Mouse (Mus musculus) intestine, postnatal 0 days (tissue): Measurements from ENCODE around the gene Podxl. TPM values are rescaled to one million over a fixed set of nuclear protein-coding genes. Genes with fewer than 3 reads are reported as not detected.
A peak's percentile ranks its signal among the peaks of the same experiment; 100 is the strongest.

Source experiments
- ATAC-seq: fragments of 200-750 bp; cut with Nextera tagmentation; 2 replicates; pipeline ENCODE4 v1.8.0; 2017; ENCODE audit warnings: mild to moderate bottlenecking, moderate TSS enrichment, moderate library complexity
- H3K27ac ChIP-seq: fragments of 300-500 bp; sonication (generic); 2 replicates; pipeline ENCODE4 v1.5.1; 2014; ENCODE audit warnings: mild to moderate bottlenecking, low read depth, low read length, moderate library complexity
- H3K27me3 ChIP-seq: fragments of 300-500 bp; sonication (generic); replicated peaks from 2 replicates; pipeline ENCODE4 v1.6.1; 2014; ENCODE audit warnings: low read length, mixed read lengths; ENCODE audit not compliant: control insufficient read depth, insufficient read depth
- H3K36me3 ChIP-seq: fragments of 300-500 bp; sonication (generic); 2 replicates; pipeline ENCODE4 v1.6.1; 2014; ENCODE audit warnings: mild to moderate bottlenecking, moderate library complexity; ENCODE audit not compliant: control insufficient read depth, insufficient read depth
- H3K4me1 ChIP-seq: fragments of 300-500 bp; sonication (generic); replicated peaks from 2 replicates; pipeline ENCODE4 v1.6.1; 2014; ENCODE audit warnings: antibody characterized with exemption, low read length, mixed read lengths; ENCODE audit not compliant: control insufficient read depth, insufficient read depth
- H3K4me2 ChIP-seq: fragments of 300-500 bp; sonication (generic); replicated peaks from 2 replicates; pipeline ENCODE4 v1.6.1; 2014; ENCODE audit warnings: low read depth, mild to moderate bottlenecking, moderate library complexity
- H3K4me3 ChIP-seq: fragments of 300-500 bp; sonication (generic); 2 replicates; pipeline ENCODE4 v1.5.1; 2014; ENCODE audit warnings: low read depth, low read length
- H3K9ac ChIP-seq: fragments of 300-500 bp; sonication (generic); 2 replicates; pipeline ENCODE4 v1.6.1; 2014; ENCODE audit warnings: mild to moderate bottlenecking, low read depth, low read length
- H3K9me3 ChIP-seq: fragments of 300-500 bp; sonication (generic); 2 replicates; pipeline ENCODE4 v1.6.1; 2016; ENCODE audit warnings: mixed run types; ENCODE audit not compliant: control insufficient read depth
- CTCF ChIP-seq: sonication (generic); IDR thresholded peaks from 2 replicates; pipeline ENCODE4 v1.5.1; 2016; ENCODE audit warnings: low read depth, mild to moderate bottlenecking, control low read depth, antibody characterized with exemption, moderate library complexity
- WGBS: fragments of 180-500 bp; shearing (Covaris S2); extraction: QIAGEN DNeasy Blood & Tissue Kit; methylation state at CpG from one replicate; pipeline ENCODE4 v1.1.7; 2014; 5-methylcytosine and 5-hydroxymethylcytosine counted together
- polyA plus RNA-seq: library from polyadenylated mRNA; unstranded; fragments of >200 nt; fragmentation: Nextera tagmentation; extraction: Ambion mirVana; gene quantifications from 2 replicates; pipeline ENCODE4 v1.2.1, GENCODE M21; 2015

Gene Podxl
- polyA plus RNA-seq, 1 experiment from 2014 or later = 29.0 TPM

GRCm38 (mm10) chr6:31591676-31592075 lies 27.9 kb upstream of the Podxl start:
- no peak overlapping the region for H3K4me3 ChIP-seq
- peaks cover 9% of the 10 kb centered on the region for H3K4me1 ChIP-seq
- H3K4me2 ChIP-seq = no peak overlapping the region
- no peaks in the 10 kb centered on the region for H3K9me3 ChIP-seq
- WGBS = 72% methylated on average over 3 of the region's 3 CpGs
- no peak for TF ChIP-seq CTCF
- H3K27me3 ChIP-seq = no peaks in the 10 kb centered on the region
- no peak overlapping the region for H3K9ac ChIP-seq
- no peak overlapping the region for H3K27ac ChIP-seq
- ATAC-seq = no peak
- H3K36me3 ChIP-seq = no peaks in the 10 kb centered on the region

GRCm38 (mm10) chr6:31590754-31591153 lies 27.0 kb upstream of the Podxl start:
- Histone ChIP-seq H3K9me3 (no peaks in the 10 kb centered on the region), H3K4me2 (no peak overlapping the region), H3K9ac (no peak overlapping the region), H3K27me3 (no peaks in the 10 kb centered on the region), H3K27ac (no peak overlapping the region; the same call in 1 of the 2 replicates), H3K4me3 (no peak overlapping the region), H3K4me1 (peaks cover 9% of the 10 kb centered on the region), H3K36me3 (no peaks in the 10 kb centered on the region)
- peak; percentile 41; the same call in 1 of the 2 replicates for ATAC-seq
- WGBS = 31% methylated on average over 2 of the region's 2 CpGs
- no peak for TF ChIP-seq CTCF

- H3K4me1 ChIP-seq = peaks cover 9% of the 10 kb centered on the region
- no peak overlapping the region for H3K4me2 ChIP-seq
- H3K9me3 ChIP-seq = no peaks in the 10 kb centered on the region
- no peak overlapping the region for H3K4me3 ChIP-seq
- ATAC-seq = no peak
- no peak overlapping the region for H3K27ac ChIP-seq
- WGBS = 69% methylated on average over 3 of the region's 3 CpGs
- TF ChIP-seq CTCF = no peak
- H3K27me3 ChIP-seq = no peaks in the 10 kb centered on the region
- no peak overlapping the region for H3K9ac ChIP-seq
- no peaks in the 10 kb centered on the region for H3K36me3 ChIP-seq
These were observed 25.5 kb upstream of the Podxl start for GRCm38 (mm10) chr6:31589268-31589667.

- Histone ChIP-seq H3K27me3 (no peaks in the 10 kb centered on the region), H3K4me2 (no peak overlapping the region), H3K36me3 (no peaks in the 10 kb centered on the region), H3K9me3 (no peaks in the 10 kb centered on the region), H3K4me3 (no peak overlapping the region), H3K27ac (no peak overlapping the region), H3K9ac (no peak overlapping the region), H3K4me1 (peaks cover 5% of the 10 kb centered on the region; the same call in 1 of the 2 replicates)
- 35% methylated on average over 4 of the region's 4 CpGs for WGBS
- 0 out of 2 replicates have a peak, but pooled peaks have one; percentile 9 for TF ChIP-seq CTCF
- ATAC-seq = no peak
These were observed 23.9 kb upstream of the Podxl start for GRCm38 (mm10) chr6:31587655-31588054.

GRCm38 (mm10) chr6:31586127-31586526 lies 22.3 kb upstream of the Podxl start:
- Histone ChIP-seq H3K4me3 (no peak overlapping the region), H3K27me3 (no peaks in the 10 kb centered on the region), H3K9ac (no peak overlapping the region), H3K4me1 (peaks cover 5% of the 10 kb centered on the region; the same call in 1 of the 2 replicates), H3K4me2 (no peak overlapping the region), H3K36me3 (no peaks in the 10 kb centered on the region), H3K9me3 (no peaks in the 10 kb centered on the region), H3K27ac (no peak overlapping the region)
- no peak for TF ChIP-seq CTCF
- ATAC-seq = no peak
- WGBS = 67% methylated on average over 2 of the region's 2 CpGs

GRCm38 (mm10) chr6:31576151-31576550 lies 12.4 kb upstream of the Podxl start:
- no peaks in the 10 kb centered on the region for H3K9me3 ChIP-seq
- WGBS = 78% methylated on average over 9 of the region's 9 CpGs
- H3K36me3 ChIP-seq = no peaks in the 10 kb centered on the region
- H3K4me2 ChIP-seq = no peak overlapping the region
- no peak overlapping the region for H3K4me3 ChIP-seq
- TF ChIP-seq CTCF = no peak
- H3K27ac ChIP-seq = no peak overlapping the region
- H3K9ac ChIP-seq = no peak overlapping the region
- no peaks in the 10 kb centered on the region for H3K4me1 ChIP-seq
- no peak for ATAC-seq
- no peaks in the 10 kb centered on the region for H3K27me3 ChIP-seq

GRCm38 (mm10) chr6:31575063-31575462 lies 11.3 kb upstream of the Podxl start:
- no peak overlapping the region for H3K4me3 ChIP-seq
- H3K27ac ChIP-seq = no peak overlapping the region
- no peak for ATAC-seq
- WGBS = 73% methylated on average over 4 of the region's 4 CpGs
- H3K36me3 ChIP-seq = no peaks in the 10 kb centered on the region
- H3K4me2 ChIP-seq = no peak overlapping the region
- H3K9ac ChIP-seq = no peak overlapping the region
- H3K4me1 ChIP-seq = no peaks in the 10 kb centered on the region
- no peaks in the 10 kb centered on the region for H3K27me3 ChIP-seq
- no peak for TF ChIP-seq CTCF
- no peaks in the 10 kb centered on the region for H3K9me3 ChIP-seq
